Mouse (Mus musculus): Measurements from ENCODE around the gene Dgat2. TPM values are rescaled to one million over a fixed set of nuclear protein-coding genes. Genes with fewer than 3 reads are reported as not detected.

Gene Dgat2
- polyA plus RNA-seq, 1 experiment from 2014 or later = 103 TPM

DNA sequence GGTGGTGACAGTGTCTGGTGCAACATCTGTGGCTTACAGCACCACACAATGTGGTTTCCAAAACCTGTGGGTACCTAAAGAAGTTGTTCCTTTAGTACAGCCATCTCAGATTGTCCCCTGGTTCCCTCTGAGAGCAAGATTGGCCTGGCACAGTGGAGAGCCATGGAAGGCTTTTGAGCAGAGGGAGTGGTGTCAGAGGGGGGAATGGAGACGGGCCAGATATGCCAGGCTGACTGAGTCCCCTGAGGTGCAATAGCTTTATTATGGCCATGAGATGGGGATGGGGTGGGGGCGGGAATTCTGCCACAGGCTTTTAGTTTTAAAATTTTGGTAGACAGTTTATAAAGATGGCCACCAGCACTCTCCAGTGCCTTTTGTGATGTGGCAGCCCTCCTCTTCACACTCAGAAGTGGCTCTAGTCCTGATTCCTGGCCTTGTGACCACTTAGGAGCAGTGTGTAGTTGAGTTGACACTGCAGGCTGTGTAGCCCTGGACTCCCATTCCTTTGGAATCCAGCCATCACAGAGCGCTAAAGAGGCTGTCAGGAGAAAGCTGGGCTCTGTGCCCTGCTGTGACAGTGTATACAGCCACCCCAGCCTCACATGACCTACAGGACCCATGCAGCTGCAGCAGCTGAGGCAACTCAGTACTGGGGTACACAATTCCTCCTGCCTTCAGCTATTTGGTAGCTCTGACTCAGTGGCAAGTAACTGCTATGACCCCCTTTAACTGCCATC is 35.0 kb upstream of the Dgat2 start:
- H3K4me3 ChIP-seq (replicated peaks; ENCODE audit: low read length) = no peak overlapping the region
- WGBS = 63% methylated on average over 3 of the region's 3 CpGs
- H3K9ac ChIP-seq (ENCODE audit: low read length) = no peak overlapping the region
- H3K9me3 ChIP-seq (replicated peaks; ENCODE audit: control insufficient read depth, low read length) = no peaks in the 10 kb centered on the region
- H3K27ac ChIP-seq (ENCODE audit: low read length) = no peak overlapping the region
- H3K4me1 ChIP-seq (ENCODE audit: control insufficient read depth, insufficient read depth, low read length) = 0 out of 2 replicates have a peak, but pooled peaks cover 2% of the 10 kb centered on the region
- 0 out of 2 replicates have a peak, but pooled peaks have one; percentile 54 for ATAC-seq (ENCODE audit: insufficient read depth, low FRiP score)
- H3K4me2 ChIP-seq (ENCODE audit: low read depth, low read length) = no peak overlapping the region
- H3K27me3 ChIP-seq (ENCODE audit: control insufficient read depth, insufficient read depth, low read length) = no peaks in the 10 kb centered on the region
- H3K36me3 ChIP-seq (ENCODE audit: control insufficient read depth, insufficient read depth, low read length) = no peaks in the 10 kb centered on the region

- Histone ChIP-seq H3K9ac (ENCODE audit: low read length) (no peak overlapping the region), H3K4me2 (ENCODE audit: low read depth, low read length) (no peak overlapping the region), H3K4me3 (replicated peaks; ENCODE audit: low read length) (no peak overlapping the region), H3K4me1 (ENCODE audit: control insufficient read depth, insufficient read depth, low read length) (0 out of 2 replicates have a peak, but pooled peaks cover 2% of the 10 kb centered on the region), H3K9me3 (replicated peaks; ENCODE audit: control insufficient read depth, low read length) (no peaks in the 10 kb centered on the region), H3K27ac (ENCODE audit: low read length) (peak overlapping the region; percentile 8; the same call in 1 of the 2 replicates), H3K36me3 (ENCODE audit: control insufficient read depth, insufficient read depth, low read length) (no peaks in the 10 kb centered on the region), H3K27me3 (ENCODE audit: control insufficient read depth, insufficient read depth, low read length) (no peaks in the 10 kb centered on the region)
- ATAC-seq (ENCODE audit: insufficient read depth, low FRiP score) = peak; percentile 73
- 50% methylated on average over 8 of the region's 8 CpGs for WGBS
Measured at GRCm38 (mm10) chr7:99215347-99215855, 32.9 kb upstream of the Dgat2 start.

DNA sequence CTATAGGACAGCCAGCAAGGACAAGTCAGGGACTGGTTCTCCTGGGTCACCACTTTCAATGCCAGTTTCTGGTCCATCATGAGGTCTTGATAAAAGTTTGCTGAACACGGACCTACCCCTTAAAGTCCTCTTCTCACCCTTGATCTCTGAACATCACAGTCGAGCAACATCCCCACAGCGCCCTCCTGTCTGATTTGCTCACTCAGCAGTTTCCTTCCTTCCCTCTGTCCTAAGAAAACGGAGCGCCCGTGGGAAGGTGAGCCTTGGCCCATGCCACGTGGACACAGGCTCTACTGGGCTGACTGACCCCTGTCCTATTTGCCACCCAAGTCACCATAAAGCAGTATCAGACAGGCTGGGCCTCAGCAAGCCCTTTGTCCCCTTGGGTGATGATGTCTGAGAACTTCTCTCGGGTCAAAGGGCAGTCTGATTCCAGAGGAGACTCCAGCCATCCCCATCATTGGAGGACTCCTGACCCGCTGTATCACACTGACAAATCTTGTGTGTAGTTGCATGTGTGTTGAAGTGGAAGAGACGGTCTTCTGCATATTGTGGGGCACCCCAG is 32.2 kb upstream of the Dgat2 start:
- Histone ChIP-seq H3K4me1 (ENCODE audit: control insufficient read depth, insufficient read depth, low read length) (0 out of 2 replicates have a peak, but pooled peaks cover 2% of the 10 kb centered on the region), H3K27ac (ENCODE audit: low read length) (0 out of 2 replicates have a peak overlapping the region, but pooled peaks have one; percentile 8), H3K4me3 (replicated peaks; ENCODE audit: low read length) (no peak overlapping the region), H3K9ac (ENCODE audit: low read length) (no peak overlapping the region), H3K9me3 (replicated peaks; ENCODE audit: control insufficient read depth, low read length) (no peaks in the 10 kb centered on the region), H3K27me3 (ENCODE audit: control insufficient read depth, insufficient read depth, low read length) (no peaks in the 10 kb centered on the region), H3K4me2 (ENCODE audit: low read depth, low read length) (no peak overlapping the region), H3K36me3 (ENCODE audit: control insufficient read depth, insufficient read depth, low read length) (no peaks in the 10 kb centered on the region)
- ATAC-seq (ENCODE audit: insufficient read depth, low FRiP score) = peak; percentile 52; the same call in 1 of the 2 replicates
- WGBS = 80% methylated on average over 10 of the region's 10 CpGs

DNA sequence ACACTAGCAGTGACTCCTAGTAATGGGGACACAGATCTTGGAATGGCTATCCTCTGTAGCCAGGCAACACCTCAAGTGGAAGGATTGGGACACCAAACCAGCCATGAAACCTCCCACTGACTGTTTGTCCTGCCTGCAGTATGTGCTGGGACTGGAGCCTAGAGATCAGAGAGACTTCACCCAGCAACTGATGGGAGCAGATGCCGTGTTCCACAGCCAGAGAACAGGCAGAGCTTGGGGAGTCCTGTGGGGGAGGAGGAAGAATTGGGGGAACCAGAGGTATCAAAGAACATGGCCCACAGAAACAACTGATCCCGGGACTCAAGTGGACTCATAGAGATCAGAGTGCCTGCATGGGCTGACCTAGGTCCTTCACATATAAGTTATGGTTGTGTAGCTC is 31.2 kb upstream of the Dgat2 start:
- Histone ChIP-seq H3K4me3 (replicated peaks; ENCODE audit: low read length) (no peak overlapping the region), H3K9ac (ENCODE audit: low read length) (no peak overlapping the region), H3K9me3 (replicated peaks; ENCODE audit: control insufficient read depth, low read length) (no peaks in the 10 kb centered on the region), H3K4me1 (ENCODE audit: control insufficient read depth, insufficient read depth, low read length) (0 out of 2 replicates have a peak, but pooled peaks cover 2% of the 10 kb centered on the region), H3K36me3 (ENCODE audit: control insufficient read depth, insufficient read depth, low read length) (no peaks in the 10 kb centered on the region), H3K27me3 (ENCODE audit: control insufficient read depth, insufficient read depth, low read length) (no peaks in the 10 kb centered on the region), H3K27ac (ENCODE audit: low read length) (no peak overlapping the region), H3K4me2 (ENCODE audit: low read depth, low read length) (no peak overlapping the region)
- WGBS = 74% methylated on average over 2 of the region's 2 CpGs
- ATAC-seq (ENCODE audit: insufficient read depth, low FRiP score) = no peak

DNA sequence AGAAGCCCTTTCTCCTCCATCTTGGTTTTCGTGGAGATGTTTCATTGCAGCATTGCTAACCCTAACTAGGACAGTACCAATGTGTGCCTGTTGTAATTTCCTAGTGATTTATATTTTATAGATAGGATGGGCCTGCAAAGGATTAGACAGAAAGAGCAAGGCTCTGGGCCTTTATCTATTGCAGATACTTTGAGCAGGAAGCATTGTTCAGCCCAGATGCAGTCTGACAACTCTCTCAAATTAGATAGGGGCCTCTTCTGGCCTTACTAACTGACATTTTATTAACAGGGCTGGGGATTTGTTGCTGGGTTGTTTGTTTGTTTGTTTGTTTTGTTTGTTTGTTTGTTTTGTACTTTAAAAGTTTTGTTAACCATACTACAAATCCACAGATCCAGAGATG is 30.5 kb upstream of the Dgat2 start:
- 87% methylated on average over 1 of the region's 1 CpGs for WGBS
- no peaks in the 10 kb centered on the region for H3K27me3 ChIP-seq (ENCODE audit: control insufficient read depth, insufficient read depth, low read length)
- H3K4me1 ChIP-seq (ENCODE audit: control insufficient read depth, insufficient read depth, low read length) = 0 out of 2 replicates have a peak, but pooled peaks cover 2% of the 10 kb centered on the region
- ATAC-seq (ENCODE audit: insufficient read depth, low FRiP score) = no peak
- no peaks in the 10 kb centered on the region for H3K36me3 ChIP-seq (ENCODE audit: control insufficient read depth, insufficient read depth, low read length)
- no peak overlapping the region for H3K4me2 ChIP-seq (ENCODE audit: low read depth, low read length)
- H3K27ac ChIP-seq (ENCODE audit: low read length) = no peak overlapping the region
- no peak overlapping the region for H3K4me3 ChIP-seq (replicated peaks; ENCODE audit: low read length)
- H3K9ac ChIP-seq (ENCODE audit: low read length) = no peak overlapping the region
- no peaks in the 10 kb centered on the region for H3K9me3 ChIP-seq (replicated peaks; ENCODE audit: control insufficient read depth, low read length)

GRCm38 (mm10) chr7:99208704-99209103 is 26.2 kb upstream of the Dgat2 start:
- 82% methylated on average over 4 of the region's 4 CpGs for WGBS
- Histone ChIP-seq H3K4me2 (ENCODE audit: low read depth, low read length) (no peak overlapping the region), H3K4me3 (replicated peaks; ENCODE audit: low read length) (no peak overlapping the region), H3K27me3 (ENCODE audit: control insufficient read depth, insufficient read depth, low read length) (no peaks in the 10 kb centered on the region), H3K9ac (ENCODE audit: low read length) (no peak overlapping the region), H3K4me1 (ENCODE audit: control insufficient read depth, insufficient read depth, low read length) (no peaks in the 10 kb centered on the region), H3K36me3 (ENCODE audit: control insufficient read depth, insufficient read depth, low read length) (no peaks in the 10 kb centered on the region), H3K27ac (ENCODE audit: low read length) (no peak overlapping the region), H3K9me3 (replicated peaks; ENCODE audit: control insufficient read depth, low read length) (no peaks in the 10 kb centered on the region)
- ATAC-seq (ENCODE audit: insufficient read depth, low FRiP score) = 0 out of 2 replicates have a peak, but pooled peaks have one; percentile 33

- ATAC-seq (ENCODE audit: insufficient read depth, low FRiP score) = no peak
- WGBS = 51% methylated on average over 7 of the region's 7 CpGs
- Histone ChIP-seq H3K4me1 (ENCODE audit: control insufficient read depth, insufficient read depth, low read length) (0 out of 2 replicates have a peak, but pooled peaks cover 2% of the 10 kb centered on the region), H3K27ac (ENCODE audit: low read length) (no peak overlapping the region), H3K4me3 (replicated peaks; ENCODE audit: low read length) (no peak overlapping the region), H3K36me3 (ENCODE audit: control insufficient read depth, insufficient read depth, low read length) (no peaks in the 10 kb centered on the region), H3K27me3 (ENCODE audit: control insufficient read depth, insufficient read depth, low read length) (no peaks in the 10 kb centered on the region), H3K9me3 (replicated peaks; ENCODE audit: control insufficient read depth, low read length) (no peaks in the 10 kb centered on the region), H3K9ac (ENCODE audit: low read length) (no peak overlapping the region), H3K4me2 (ENCODE audit: low read depth, low read length) (no peak overlapping the region)
Measured at GRCm38 (mm10) chr7:99206364-99206763, 23.8 kb upstream of the Dgat2 start.

GRCm38 (mm10) chr7:99202163-99202562 is 19.6 kb upstream of the Dgat2 start:
- Histone ChIP-seq H3K9ac (ENCODE audit: low read length) (no peak overlapping the region), H3K9me3 (replicated peaks; ENCODE audit: control insufficient read depth, low read length) (no peaks in the 10 kb centered on the region), H3K27me3 (ENCODE audit: control insufficient read depth, insufficient read depth, low read length) (no peaks in the 10 kb centered on the region), H3K27ac (ENCODE audit: low read length) (no peak overlapping the region), H3K4me3 (replicated peaks; ENCODE audit: low read length) (no peak overlapping the region), H3K36me3 (ENCODE audit: control insufficient read depth, insufficient read depth, low read length) (no peaks in the 10 kb centered on the region), H3K4me1 (ENCODE audit: control insufficient read depth, insufficient read depth, low read length) (0 out of 2 replicates have a peak, but pooled peaks cover 3% of the 10 kb centered on the region), H3K4me2 (ENCODE audit: low read depth, low read length) (no peak overlapping the region)
- ATAC-seq (ENCODE audit: insufficient read depth, low FRiP score) = no peak
- WGBS = 85% methylated on average over 7 of the region's 7 CpGs

- Histone ChIP-seq H3K4me1 (ENCODE audit: control insufficient read depth, insufficient read depth, low read length) (0 out of 2 replicates have a peak, but pooled peaks cover 3% of the 10 kb centered on the region), H3K9ac (ENCODE audit: low read length) (no peak overlapping the region), H3K36me3 (ENCODE audit: control insufficient read depth, insufficient read depth, low read length) (no peaks in the 10 kb centered on the region), H3K27me3 (ENCODE audit: control insufficient read depth, insufficient read depth, low read length) (no peaks in the 10 kb centered on the region), H3K27ac (ENCODE audit: low read length) (peak overlapping the region; percentile 13; the same call in 1 of the 2 replicates), H3K4me2 (ENCODE audit: low read depth, low read length) (no peak overlapping the region), H3K4me3 (replicated peaks; ENCODE audit: low read length) (no peak overlapping the region), H3K9me3 (replicated peaks; ENCODE audit: control insufficient read depth, low read length) (no peaks in the 10 kb centered on the region)
- peak; percentile 79 for ATAC-seq (ENCODE audit: insufficient read depth, low FRiP score)
- WGBS = 31% methylated on average over 4 of the region's 4 CpGs
Measured at GRCm38 (mm10) chr7:99200290-99200689, 17.8 kb upstream of the Dgat2 start.
